Mouse (Mus musculus) ES-Bruce4 (cell line): Measurements from ENCODE around the gene Slc38a9.

Experiments
- CTCF ChIP-seq: IDR thresholded peaks from one replicate; pipeline ENCODE4 v1.8.1; 2011; ENCODE audit warnings: low read depth, low read length
- POLR2A ChIP-seq: IDR thresholded peaks from one replicate; pipeline ENCODE4 v1.8.1; 2011; ENCODE audit warnings: low read length; ENCODE audit not compliant: insufficient read depth

DNA sequence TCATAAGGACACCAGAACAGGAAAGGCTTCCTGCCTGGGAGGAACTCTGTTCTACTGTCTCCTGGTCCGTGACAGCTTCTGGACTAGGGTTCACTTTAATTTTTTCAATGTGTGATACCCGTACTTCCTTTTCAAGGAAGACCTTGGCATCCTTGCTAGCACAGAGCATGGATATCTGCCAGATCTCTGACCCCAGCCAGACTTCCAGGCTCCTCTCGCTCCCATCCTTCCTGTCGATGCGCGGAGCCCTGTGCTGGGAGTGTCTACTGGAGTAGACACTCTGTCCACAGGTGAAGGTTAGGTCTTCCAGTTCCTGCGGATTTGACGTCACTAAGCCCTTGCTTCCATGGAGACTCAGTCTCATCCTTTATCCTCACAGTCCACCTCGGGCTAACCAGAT lies 93.0 kb downstream of the Slc38a9 start:
- no peak for TF ChIP-seq CTCF
- TF ChIP-seq POLR2A, result no peak
